ENCODE assay signal across 8 mouse cellular contexts in the genomic region with DNA sequence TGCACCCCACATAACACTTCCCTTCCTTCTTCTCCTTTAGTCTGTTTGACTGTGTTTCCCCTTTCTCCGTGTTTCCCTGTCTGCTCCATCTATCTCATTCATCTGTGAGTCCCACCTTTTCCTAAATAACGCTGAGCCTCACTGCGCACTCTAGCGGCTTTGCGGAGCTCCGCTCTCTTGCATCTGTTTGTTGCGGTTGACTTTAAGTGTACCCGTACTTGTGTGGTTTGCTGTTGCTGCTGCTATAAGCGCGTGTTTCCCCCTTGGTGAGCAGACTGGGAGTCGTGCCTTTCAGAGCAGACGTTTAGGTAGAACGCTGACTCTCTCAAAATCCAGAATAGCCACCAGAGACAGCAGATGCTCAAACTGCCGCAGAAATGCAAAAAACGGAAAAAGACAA. TPM values are rescaled to one million over a fixed set of nuclear protein-coding genes. Genes with fewer than 3 reads are reported as not detected.
A peak's percentile ranks its signal among the peaks of the same experiment; 100 is the strongest.
DNase-seq lines count a peak whose midpoint lies in the region; ATAC-seq and TF ChIP-seq lines count a peak whose summit lies in the region.

No protein-coding gene starts in this region.

- no peak overlapping the region for H3K4me3 ChIP-seq in liver, postnatal 0 days (ENCODE audit: low read depth, low read length)
- no peak overlapping the region for H3K4me3 ChIP-seq in midbrain, embryonic 11.5 days (ENCODE audit: low read depth, low read length)

- no peak for TF ChIP-seq EP300 in liver, postnatal 0 days (IDR thresholded peaks at IDR 0.05; ENCODE audit: low read depth)

- DNase-seq in adrenal gland, postnatal 10 days = peak; percentile 18
- DNase-seq in adrenal gland, adult 18-20 months (ENCODE audit: low spot score in 2 of 2) = no peak
- no peak for DNase-seq in liver, postnatal 0 days
- no peak for DNase-seq in liver
- DNase-seq in midbrain, embryonic 11.5 days (ENCODE audit: low spot score, missing footprints) = peak; percentile 87
- DNase-seq in spleen, postnatal 4 days (ENCODE audit: low spot score in 2 of 2) = no peak
- no peak for DNase-seq in natural killer cell, adult 2 months (ENCODE audit: low spot score in 2 of 2)

- no peak overlapping the region for H3K4me2 ChIP-seq in liver, postnatal 0 days (ENCODE audit: low read depth, low read length)
- no peak overlapping the region for H3K4me2 ChIP-seq in midbrain, embryonic 11.5 days

- H3K9ac ChIP-seq in liver, postnatal 0 days (replicated peaks) = no peak overlapping the region
- H3K9ac ChIP-seq in midbrain, embryonic 11.5 days (ENCODE audit: low read length) = no peak overlapping the region; the same call in 1 of the 2 replicates

- H3K27ac ChIP-seq in liver, postnatal 0 days (ENCODE audit: low read depth) = no peak overlapping the region
- no peak overlapping the region for H3K27ac ChIP-seq in midbrain, embryonic 11.5 days (ENCODE audit: low read depth, low read length)

- H3K4me1 ChIP-seq in liver, postnatal 0 days (ENCODE audit: insufficient read depth) = no peaks in the 10 kb centered on the region
- H3K4me1 ChIP-seq in midbrain, embryonic 11.5 days (ENCODE audit: control insufficient read depth, insufficient read depth, low read length) = no peaks in the 10 kb centered on the region

- ATAC-seq in liver, postnatal 0 days = no peak
- peak; percentile 98 for ATAC-seq in frontal cortex, adult (ENCODE audit: low TSS enrichment)
- ATAC-seq in midbrain, embryonic 11.5 days (ENCODE audit: low FRiP score) = no peak; the same call in 1 of the 2 replicates

- TF ChIP-seq CTCF in liver, postnatal 0 days (IDR thresholded peaks at IDR 0.05; ENCODE audit: low read depth) = peak; percentile 46; the same call in 1 of the 2 replicates

- H3K36me3 ChIP-seq in liver, postnatal 0 days (replicated peaks; ENCODE audit: insufficient read depth, low read length) = no peaks in the 10 kb centered on the region
- H3K36me3 ChIP-seq in midbrain, embryonic 11.5 days (ENCODE audit: control insufficient read depth, insufficient read depth, low read length) = no peaks in the 10 kb centered on the region

- 0 out of 2 replicates have a peak, but pooled peaks cover 3% of the 10 kb centered on the region for H3K27me3 ChIP-seq in liver, postnatal 0 days (ENCODE audit: insufficient read depth, low read length)
- H3K27me3 ChIP-seq in midbrain, embryonic 11.5 days (ENCODE audit: control insufficient read depth, insufficient read depth, low read length) = no peaks in the 10 kb centered on the region

- H3K9me3 ChIP-seq in liver, postnatal 0 days (ENCODE audit: low read length) = no peaks in the 10 kb centered on the region
- H3K9me3 ChIP-seq in midbrain, embryonic 11.5 days (ENCODE audit: control insufficient read depth, low read length) = no peaks in the 10 kb centered on the region

- 33% methylated on average over 15 of the region's 15 CpGs for whole genome bisulfite sequencing in liver, postnatal 0 days (ENCODE audit: insufficient replicate concordance)
- WGBS in midbrain, embryonic 11.5 days = 32% methylated on average over 15 of the region's 15 CpGs

RNA-seq across cellular contexts. Expression of a gene that starts 51.3 kb away (rescaled TPM):
- 10 to 100 TPM in 1 of 2 experiments, 1 to 10 TPM in 1; 8.1 to 11.7 TPM for total RNA-seq in adrenal gland, postnatal 10 days (2021)
- total RNA-seq in adrenal gland, adult 18-20 months (2021) = 10 to 100 TPM in 1 of 2 experiments, 1 to 10 TPM in 1; 6.7 to 14.4 TPM
- polyA plus RNA-seq in liver, postnatal 0 days (2015; fragmentation: Nextera tagmentation; extraction: Ambion mirVana) = not detected in 2 replicates
- polyA plus RNA-seq in midbrain, embryonic 11.5 days (2014; fragmentation: Nextera tagmentation; extraction: Ambion mirVana) = 36.2 and 39.3 TPM in 2 replicates

Comparison
In these comparisons a context has a peak if more than half of its experiments do, and no peak if none do; other contexts are left out.
1. DNase-seq: peak in adrenal gland, postnatal 10 days (single experiment) and midbrain, embryonic 11.5 days (single experiment); none in adrenal gland, adult 18-20 months (0 of 2), liver, postnatal 0 days (single experiment), liver (single experiment), spleen, postnatal 4 days (0 of 2) and natural killer cell, adult 2 months (0 of 2).